Mouse (Mus musculus) hindbrain, embryonic 11.5 days (tissue): ENCODE results near the gene Klk1b11. TPM values are rescaled to one million over a fixed set of nuclear protein-coding genes. Genes with fewer than 3 reads are reported as not detected.
"Not testable (repeated sequence)": the region's sequence is repeated elsewhere in the genome, so short reads cannot be mapped to it uniquely, and the experiment has no call there.

ENCODE experiments used
- ATAC-seq: fragments of 200-750 bp; cut with Nextera tagmentation; 2 replicates; pipeline ENCODE4 v1.8.0; 2017; ENCODE audit warnings: mild to moderate bottlenecking, moderate TSS enrichment, moderate library complexity; ENCODE audit not compliant: low FRiP score
- DNase-seq: peaks from one replicate; pipeline ENCODE4 v3.0.0-alpha.2; 2015; ENCODE audit warnings: low spot score
- H3K27ac ChIP-seq: fragments of 300-500 bp; sonication (generic); 2 replicates; pipeline ENCODE4 v1.5.1; 2014; ENCODE audit warnings: mild to moderate bottlenecking, low read depth, low read length
- H3K27me3 ChIP-seq: fragments of 300-500 bp; sonication (generic); 2 replicates; pipeline ENCODE4 v1.6.1; 2014; ENCODE audit warnings: mild to moderate bottlenecking, low read length, moderate library complexity, mixed read lengths; ENCODE audit not compliant: control insufficient read depth, insufficient read depth
- H3K36me3 ChIP-seq: fragments of 300-500 bp; sonication (generic); 2 replicates; pipeline ENCODE4 v1.6.1; 2014; ENCODE audit warnings: mild to moderate bottlenecking, low read length, moderate library complexity, mixed read lengths; ENCODE audit not compliant: control insufficient read depth, insufficient read depth
- H3K4me1 ChIP-seq: fragments of 300-500 bp; sonication (generic); replicated peaks from 2 replicates; pipeline ENCODE4 v1.6.1; 2014; ENCODE audit warnings: low read length, mixed read lengths; ENCODE audit not compliant: control insufficient read depth, insufficient read depth
- H3K4me2 ChIP-seq: fragments of 300-500 bp; sonication (generic); replicated peaks from 2 replicates; pipeline ENCODE4 v1.6.1; 2014; ENCODE audit warnings: mild to moderate bottlenecking, low read depth, low read length
- H3K4me3 ChIP-seq: fragments of 300-500 bp; sonication (generic); 2 replicates; pipeline ENCODE4 v1.5.1; 2014; ENCODE audit warnings: low read depth, low read length
- H3K9ac ChIP-seq: fragments of 300-500 bp; sonication (generic); 2 replicates; pipeline ENCODE4 v1.6.1; 2014; ENCODE audit warnings: low read depth, low read length
- H3K9me3 ChIP-seq: fragments of 300-500 bp; sonication (generic); 2 replicates; pipeline ENCODE4 v1.6.1; 2016; ENCODE audit warnings: low read length; ENCODE audit not compliant: control insufficient read depth
- WGBS: fragments of 180-500 bp; shearing (Covaris S2); extraction: QIAGEN DNeasy Blood & Tissue Kit; methylation state at CpG from one replicate; pipeline ENCODE4 v1.1.7; 2014; 5-methylcytosine and 5-hydroxymethylcytosine counted together
- polyA plus RNA-seq: library from polyadenylated mRNA; unstranded; fragments of >200 nt; fragmentation: Nextera tagmentation; extraction: Ambion mirVana; gene quantifications from 2 replicates; pipeline ENCODE4 v1.2.1, GENCODE M21; 2014

The Klk1b11 gene
- polyA plus RNA-seq, 1 experiment from 2014 or later = not detected

GRCm38 (mm10) chr7:44004847-44005246 lies 9.2 kb downstream of the Klk1b11 start:
- Histone ChIP-seq H3K9ac (no peak overlapping the region), H3K4me3 (no peak overlapping the region), H3K36me3 (no peaks in the 10 kb centered on the region), H3K27ac (no peak overlapping the region), H3K9me3 (no peaks in the 10 kb centered on the region), H3K4me2 (no peak overlapping the region), H3K4me1 (no peaks in the 10 kb centered on the region), H3K27me3 (no peaks in the 10 kb centered on the region)
- ATAC-seq (no peak), DNase-seq (no peak)

GRCm38 (mm10) chr7:44011868-44012267 lies 16.2 kb downstream of the Klk1b11 start, which contains the start of gene Klk1b26:
TSS of gene Klk1b26 (plus strand) at chr7:44012168.
- H3K27ac ChIP-seq, H3K4me1 ChIP-seq, DNase-seq, H3K27me3 ChIP-seq, H3K4me3 ChIP-seq, H3K9me3 ChIP-seq, H3K36me3 ChIP-seq, ATAC-seq, H3K9ac ChIP-seq, H3K4me2 ChIP-seq: not testable (repeated sequence)

GRCm38 (mm10) chr7:44014666-44015065 lies 19.0 kb downstream of the Klk1b11 start:
- WGBS = 86% methylated on average over 6 of the region's 6 CpGs
- H3K9me3 ChIP-seq, H3K9ac ChIP-seq, DNase-seq, H3K4me2 ChIP-seq, ATAC-seq, H3K27me3 ChIP-seq, H3K27ac ChIP-seq, H3K4me3 ChIP-seq, H3K4me1 ChIP-seq, H3K36me3 ChIP-seq: not testable (repeated sequence)

- ATAC-seq = no peak
- no peak overlapping the region for H3K4me2 ChIP-seq
- H3K36me3 ChIP-seq = no peaks in the 10 kb centered on the region
- no peak overlapping the region for H3K4me3 ChIP-seq
- WGBS = 88% methylated on average over 5 of the region's 5 CpGs
- H3K27ac ChIP-seq = no peak overlapping the region
- no peaks in the 10 kb centered on the region for H3K27me3 ChIP-seq
- no peak overlapping the region for H3K9ac ChIP-seq
- no peak for DNase-seq
- no peaks in the 10 kb centered on the region for H3K9me3 ChIP-seq
- H3K4me1 ChIP-seq = no peaks in the 10 kb centered on the region
These were observed 19.4 kb downstream of the Klk1b11 start for GRCm38 (mm10) chr7:44015071-44015470.

Other genes with a start within 250 kb of the Klk1b11 start
- gene Klk12, start 227.0 kb upstream of the Klk1b11 start, polyA plus RNA-seq = not detected in 2 replicates
- 0.14 TPM in 1 of 2 replicates, not detected in the other for gene Klk11, start 221.3 kb upstream of the Klk1b11 start, polyA plus RNA-seq
- 0.32 and 0.53 TPM in 2 replicates for gene Klk10, start 214.8 kb upstream of the Klk1b11 start, polyA plus RNA-seq
- 0.23 TPM in 1 of 2 replicates, not detected in the other for gene Klk9, start 204.0 kb upstream of the Klk1b11 start, polyA plus RNA-seq
- gene Klk8, start 198.3 kb upstream of the Klk1b11 start, polyA plus RNA-seq = 10.9 and 11.0 TPM in 2 replicates
- gene Klk7, start 184.6 kb upstream of the Klk1b11 start, polyA plus RNA-seq = 0.11 TPM in 1 of 2 replicates, not detected in the other
- not detected in 2 replicates for gene Klk6, start 171.4 kb upstream of the Klk1b11 start, polyA plus RNA-seq
- 0.31 and 0.39 TPM in 2 replicates for gene Klk5, start 153.9 kb upstream of the Klk1b11 start, polyA plus RNA-seq
- 0.20 TPM in 1 of 2 replicates, not detected in the other for gene Klk4, start 114.7 kb upstream of the Klk1b11 start, polyA plus RNA-seq
- gene Klk15, start 62.1 kb upstream of the Klk1b11 start, polyA plus RNA-seq = not detected in 2 replicates
- not detected in 2 replicates for gene Klk1b8, start 45.2 kb upstream of the Klk1b11 start, polyA plus RNA-seq
- not detected in 2 replicates for gene Klk1b1, start 29.1 kb upstream of the Klk1b11 start, polyA plus RNA-seq
- gene Klk1b9, start 19.8 kb upstream of the Klk1b11 start, polyA plus RNA-seq = not detected in 2 replicates
- gene Klk1b26, start 16.3 kb downstream of the Klk1b11 start, polyA plus RNA-seq = not detected in 2 replicates
- not detected in 2 replicates for gene Klk1b27, start 56.4 kb downstream of the Klk1b11 start, polyA plus RNA-seq
- not detected in 2 replicates for gene Klk1b21, start 106.5 kb downstream of the Klk1b11 start, polyA plus RNA-seq
- not detected in 2 replicates for gene Klk1b22, start 116.8 kb downstream of the Klk1b11 start, polyA plus RNA-seq
- not detected in 2 replicates for gene Klk1b16, start 140.9 kb downstream of the Klk1b11 start, polyA plus RNA-seq
- 0.32 TPM in 1 of 2 replicates, not detected in the other for gene Klk1b24, start 192.4 kb downstream of the Klk1b11 start, polyA plus RNA-seq
- gene Klk1b3, start 202.3 kb downstream of the Klk1b11 start, polyA plus RNA-seq = not detected in 2 replicates
- not detected in 2 replicates for gene Klk1b4, start 211.6 kb downstream of the Klk1b11 start, polyA plus RNA-seq
- not detected in 2 replicates for gene Klk1b5, start 220.1 kb downstream of the Klk1b11 start, polyA plus RNA-seq
- not detected in 2 replicates for gene Klk1, start 229.5 kb downstream of the Klk1b11 start, polyA plus RNA-seq
- gene Gm36864, start 240.3 kb downstream of the Klk1b11 start, polyA plus RNA-seq = not detected in 2 replicates